Mouse (Mus musculus): ENCODE measurements around the gene Txnrd3. TPM values are rescaled to one million over a fixed set of nuclear protein-coding genes. Genes with fewer than 3 reads are reported as not detected.

The Txnrd3 gene
- polyA plus RNA-seq, 1 experiment from 2014 or later, result 8.4 TPM

- Histone ChIP-seq H3K4me3 (replicated peaks) (no peak overlapping the region), H3K4me2 (replicated peaks) (no peak overlapping the region), H3K9me3 (replicated peaks) (no peaks in the 10 kb centered on the region), H3K36me3 (no peaks in the 10 kb centered on the region; the same call in 1 of the 2 replicates), H3K4me1 (no peaks in the 10 kb centered on the region), H3K27ac (replicated peaks) (no peak overlapping the region), H3K9ac (no peak overlapping the region), H3K27me3 (no peaks in the 10 kb centered on the region)
- 76% methylated on average over 4 of the region's 4 CpGs for WGBS
- ATAC-seq (ENCODE audit: insufficient number of reproducible peaks, low FRiP score, low TSS enrichment, low read depth), result no peak
These were observed 34.7 kb downstream of the Txnrd3 start for GRCm38 (mm10) chr6:89678522-89678921.

- Histone ChIP-seq H3K4me3 (replicated peaks) (no peak overlapping the region), H3K4me2 (replicated peaks) (no peak overlapping the region), H3K27me3 (no peaks in the 10 kb centered on the region), H3K36me3 (no peaks in the 10 kb centered on the region; the same call in 1 of the 2 replicates), H3K9ac (no peak overlapping the region), H3K9me3 (replicated peaks) (no peaks in the 10 kb centered on the region), H3K27ac (replicated peaks) (no peak overlapping the region), H3K4me1 (no peaks in the 10 kb centered on the region)
- 20% methylated on average over 10 of the region's 10 CpGs for WGBS
- ATAC-seq (ENCODE audit: insufficient number of reproducible peaks, low FRiP score, low TSS enrichment, low read depth), result 0 out of 2 replicates have a peak, but pooled peaks have one; percentile 29
These were observed 35.6 kb downstream of the Txnrd3 start for GRCm38 (mm10) chr6:89679291-89679835.

DNA sequence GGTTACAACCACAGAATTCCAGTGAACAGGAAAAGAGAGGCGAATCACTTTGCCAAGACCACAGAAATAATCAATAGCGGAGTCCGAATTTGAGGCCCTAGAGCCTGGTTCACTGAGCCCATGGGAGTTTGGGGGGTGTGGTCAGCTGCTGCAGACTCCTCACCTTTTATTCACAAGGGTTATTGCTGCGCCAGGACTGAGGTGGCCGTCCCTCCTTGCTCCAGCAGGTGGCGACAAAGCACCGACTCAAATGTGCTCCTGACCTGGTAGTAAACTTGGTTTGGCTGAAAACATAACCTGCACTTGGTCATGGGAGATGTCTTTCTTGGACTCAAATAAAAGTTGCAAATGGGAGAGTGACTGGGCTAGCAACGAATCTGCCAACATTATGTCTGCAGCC is 36.4 kb downstream of the Txnrd3 start:
- WGBS, result 8% methylated on average over 8 of the region's 8 CpGs
- H3K9ac ChIP-seq, result no peak overlapping the region
- H3K27ac ChIP-seq (replicated peaks), result no peak overlapping the region
- H3K4me1 ChIP-seq, result no peaks in the 10 kb centered on the region
- no peaks in the 10 kb centered on the region; the same call in 1 of the 2 replicates for H3K36me3 ChIP-seq
- no peak for ATAC-seq (ENCODE audit: insufficient number of reproducible peaks, low FRiP score, low TSS enrichment, low read depth)
- H3K4me3 ChIP-seq (replicated peaks), result no peak overlapping the region
- H3K4me2 ChIP-seq (replicated peaks), result no peak overlapping the region
- H3K27me3 ChIP-seq, result no peaks in the 10 kb centered on the region
- no peaks in the 10 kb centered on the region for H3K9me3 ChIP-seq (replicated peaks)

DNA sequence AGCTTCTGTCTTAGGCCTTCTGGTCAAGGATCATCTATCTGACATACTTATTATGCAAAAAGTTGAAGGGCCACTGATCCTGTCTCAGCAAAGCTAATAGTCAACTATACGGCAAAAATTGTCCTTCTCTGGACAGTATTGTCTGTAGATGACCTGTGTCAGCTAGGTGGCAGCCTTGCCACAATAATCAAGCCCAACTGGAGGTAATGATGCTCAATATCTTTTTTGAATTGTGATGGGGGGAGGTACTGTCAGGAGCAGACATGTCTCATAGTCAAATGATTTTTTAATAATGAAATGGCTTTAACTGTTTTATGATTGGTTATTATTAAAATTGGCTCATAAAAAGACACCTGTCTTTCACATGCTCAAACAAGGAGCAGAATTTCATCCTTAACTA is 40.4 kb downstream of the Txnrd3 start:
- Histone ChIP-seq H3K27me3 (no peaks in the 10 kb centered on the region), H3K9me3 (replicated peaks) (no peaks in the 10 kb centered on the region), H3K36me3 (no peaks in the 10 kb centered on the region), H3K27ac (replicated peaks) (no peak overlapping the region), H3K4me2 (replicated peaks) (no peak overlapping the region), H3K4me3 (replicated peaks) (no peak overlapping the region), H3K9ac (no peak overlapping the region), H3K4me1 (no peaks in the 10 kb centered on the region)
- 49% methylated on average over 1 of the region's 1 CpGs for WGBS
- ATAC-seq (ENCODE audit: insufficient number of reproducible peaks, low FRiP score, low TSS enrichment, low read depth), result no peak

DNA sequence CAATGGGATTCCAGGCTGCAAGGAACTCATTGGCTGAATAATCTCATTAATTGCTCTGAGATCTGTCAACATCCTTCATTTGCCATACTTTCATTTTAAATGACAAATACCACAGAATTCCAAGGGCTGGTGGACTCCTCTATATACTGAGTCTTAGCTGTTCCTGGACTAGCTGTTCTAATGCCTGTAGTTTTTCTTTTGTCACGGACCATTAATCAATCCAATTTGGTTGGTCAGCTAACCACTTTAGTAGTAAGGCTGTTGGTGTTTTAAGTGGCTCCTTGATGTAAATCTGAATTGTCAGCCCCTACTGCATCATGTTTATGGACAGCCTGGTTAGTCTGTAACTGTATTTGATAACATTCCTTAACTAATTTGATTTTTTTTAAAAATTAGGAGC is 43.3 kb downstream of the Txnrd3 start:
- Histone ChIP-seq H3K4me3 (replicated peaks) (no peak overlapping the region), H3K36me3 (no peaks in the 10 kb centered on the region), H3K9me3 (replicated peaks) (no peaks in the 10 kb centered on the region), H3K27ac (replicated peaks) (no peak overlapping the region), H3K27me3 (no peaks in the 10 kb centered on the region), H3K4me1 (no peaks in the 10 kb centered on the region), H3K4me2 (replicated peaks) (no peak overlapping the region), H3K9ac (no peak overlapping the region)
- WGBS, result 58% methylated on average over 1 of the region's 1 CpGs
- ATAC-seq (ENCODE audit: insufficient number of reproducible peaks, low FRiP score, low TSS enrichment, low read depth), result no peak

- H3K4me1 ChIP-seq, result no peaks in the 10 kb centered on the region
- ATAC-seq (ENCODE audit: insufficient number of reproducible peaks, low FRiP score, low TSS enrichment, low read depth), result no peak
- H3K36me3 ChIP-seq, result no peaks in the 10 kb centered on the region
- H3K4me2 ChIP-seq (replicated peaks), result no peak overlapping the region
- no peak overlapping the region for H3K9ac ChIP-seq
- no peaks in the 10 kb centered on the region for H3K27me3 ChIP-seq
- H3K9me3 ChIP-seq (replicated peaks), result no peaks in the 10 kb centered on the region
- no peak overlapping the region for H3K4me3 ChIP-seq (replicated peaks)
- 77% methylated on average over 2 of the region's 2 CpGs for WGBS
- no peak overlapping the region for H3K27ac ChIP-seq (replicated peaks)
These were observed 62.8 kb downstream of the Txnrd3 start for GRCm38 (mm10) chr6:89706624-89707023.

GRCm38 (mm10) chr6:89707240-89707639 is 63.5 kb downstream of the Txnrd3 start, which contains the start of gene Vmn1r40:
TSS of gene Vmn1r40 (plus strand) at chr6:89707540.
- 74% methylated on average over 4 of the region's 4 CpGs for WGBS
- Histone ChIP-seq H3K27me3 (no peaks in the 10 kb centered on the region), H3K4me3 (replicated peaks) (no peak within 1 kb of the TSS), H3K9me3 (replicated peaks) (no peaks in the 10 kb centered on the region), H3K4me2 (replicated peaks) (no peak within 1 kb of the TSS), H3K9ac (no peak within 1 kb of the TSS), H3K4me1 (no peaks in the 10 kb centered on the region), H3K27ac (replicated peaks) (no peak within 1 kb of the TSS), H3K36me3 (no peaks in the 10 kb centered on the region)
- ATAC-seq (ENCODE audit: insufficient number of reproducible peaks, low FRiP score, low TSS enrichment, low read depth), result no peak

GRCm38 (mm10) chr6:89718051-89718450 is 74.3 kb downstream of the Txnrd3 start:
- no peak for ATAC-seq (ENCODE audit: insufficient number of reproducible peaks, low FRiP score, low TSS enrichment, low read depth)
- H3K9me3 ChIP-seq (replicated peaks), result no peaks in the 10 kb centered on the region
- no peak overlapping the region for H3K27ac ChIP-seq (replicated peaks)
- no peak overlapping the region for H3K9ac ChIP-seq
- no peaks in the 10 kb centered on the region for H3K4me1 ChIP-seq
- no peaks in the 10 kb centered on the region for H3K27me3 ChIP-seq
- H3K36me3 ChIP-seq, result no peaks in the 10 kb centered on the region
- H3K4me2 ChIP-seq (replicated peaks), result no peak overlapping the region
- no peak overlapping the region for H3K4me3 ChIP-seq (replicated peaks)

Other genes with a start within 250 kb of the Txnrd3 start
- 58.1 and 64.9 TPM in 2 replicates for gene Chchd6, start 48.3 kb upstream of the Txnrd3 start, polyA plus RNA-seq (2015; fragmentation: Nextera tagmentation; extraction: Ambion mirVana)
- not detected in 2 replicates for gene Vmn1r40, start 63.6 kb downstream of the Txnrd3 start, polyA plus RNA-seq (2015; fragmentation: Nextera tagmentation; extraction: Ambion mirVana)
- not detected in 2 replicates for gene Vmn1r41, start 96.8 kb downstream of the Txnrd3 start, polyA plus RNA-seq (2015; fragmentation: Nextera tagmentation; extraction: Ambion mirVana)
- not detected in 2 replicates for gene Vmn1r42, start 232.4 kb downstream of the Txnrd3 start, polyA plus RNA-seq (2015; fragmentation: Nextera tagmentation; extraction: Ambion mirVana)
- 0.03 and 0.04 TPM in 2 replicates for gene Vmn1r43, start 232.4 kb downstream of the Txnrd3 start, polyA plus RNA-seq (2015; fragmentation: Nextera tagmentation; extraction: Ambion mirVana)
- not detected in 2 replicates for gene Vmn1r44, start 239.7 kb downstream of the Txnrd3 start, polyA plus RNA-seq (2015; fragmentation: Nextera tagmentation; extraction: Ambion mirVana)

Data from embryonic facial prominence, embryonic 15.5 days (tissue).